Mouse (Mus musculus) heart, embryonic 11.5 days (tissue): ENCODE measurements around the gene Srsf9. TPM values are rescaled to one million over a fixed set of nuclear protein-coding genes. Genes with fewer than 3 reads are reported as not detected.
A peak's percentile ranks its signal among the peaks of the same experiment; 100 is the strongest.
"Not testable (repeated sequence)": the region's sequence is repeated elsewhere in the genome, so short reads cannot be mapped to it uniquely, and the experiment has no call there.

ENCODE experiments used
- ATAC-seq: fragments of 200-750 bp; cut with Nextera tagmentation; replicated peaks from 2 replicates; pipeline ENCODE4 v1.8.0; 2017; ENCODE audit warnings: moderate library complexity; ENCODE audit not compliant: insufficient number of reproducible peaks, low FRiP score, low TSS enrichment
- H3K27ac ChIP-seq: fragments of 300-500 bp; sonication (generic); 2 replicates; pipeline ENCODE4 v1.5.1; 2014; ENCODE audit warnings: mild to moderate bottlenecking, low read depth, low read length
- H3K27me3 ChIP-seq: fragments of 300-500 bp; sonication (generic); 2 replicates; pipeline ENCODE4 v1.6.1; 2014; ENCODE audit warnings: mild to moderate bottlenecking, low read length, mixed read lengths; ENCODE audit not compliant: control insufficient read depth, insufficient read depth
- H3K36me3 ChIP-seq: fragments of 300-500 bp; sonication (generic); 2 replicates; pipeline ENCODE4 v1.6.1; 2014; ENCODE audit warnings: mild to moderate bottlenecking, low read length, moderate library complexity, mixed read lengths; ENCODE audit not compliant: control insufficient read depth, insufficient read depth
- H3K4me1 ChIP-seq: fragments of 300-500 bp; sonication (generic); 2 replicates; pipeline ENCODE4 v1.6.1; 2014; ENCODE audit warnings: low read length; ENCODE audit not compliant: control insufficient read depth, insufficient read depth
- H3K4me2 ChIP-seq: fragments of 300-500 bp; sonication (generic); 2 replicates; pipeline ENCODE4 v1.6.1; 2014; ENCODE audit warnings: mild to moderate bottlenecking, moderate library complexity
- H3K4me3 ChIP-seq: fragments of 300-500 bp; sonication (generic); 2 replicates; pipeline ENCODE4 v1.5.1; 2014; ENCODE audit warnings: low read depth, low read length
- H3K9ac ChIP-seq: fragments of 300-500 bp; sonication (generic); 2 replicates; pipeline ENCODE4 v1.6.1; 2014; ENCODE audit warnings: mild to moderate bottlenecking, low read depth, low read length, moderate library complexity
- H3K9me3 ChIP-seq: fragments of 300-500 bp; sonication (generic); replicated peaks from 2 replicates; pipeline ENCODE4 v1.6.1; 2016; ENCODE audit warnings: low read length; ENCODE audit not compliant: control insufficient read depth
- whole genome bisulfite sequencing: fragments of 180-500 bp; shearing (Covaris S2); extraction: QIAGEN DNeasy Blood & Tissue Kit; methylation state at CpG from one replicate; pipeline ENCODE4 v1.1.7; 2014; ENCODE audit not compliant: insufficient replicate concordance; 5-methylcytosine and 5-hydroxymethylcytosine counted together
- polyA plus RNA-seq: library from polyadenylated mRNA; unstranded; fragments of >200 nt; fragmentation: Nextera tagmentation; extraction: Ambion mirVana; gene quantifications from 2 replicates; pipeline ENCODE4 v1.2.1, GENCODE M21; 2014

The Srsf9 gene
- polyA plus RNA-seq, 1 experiment from 2014 or later, result 149 TPM

DNA sequence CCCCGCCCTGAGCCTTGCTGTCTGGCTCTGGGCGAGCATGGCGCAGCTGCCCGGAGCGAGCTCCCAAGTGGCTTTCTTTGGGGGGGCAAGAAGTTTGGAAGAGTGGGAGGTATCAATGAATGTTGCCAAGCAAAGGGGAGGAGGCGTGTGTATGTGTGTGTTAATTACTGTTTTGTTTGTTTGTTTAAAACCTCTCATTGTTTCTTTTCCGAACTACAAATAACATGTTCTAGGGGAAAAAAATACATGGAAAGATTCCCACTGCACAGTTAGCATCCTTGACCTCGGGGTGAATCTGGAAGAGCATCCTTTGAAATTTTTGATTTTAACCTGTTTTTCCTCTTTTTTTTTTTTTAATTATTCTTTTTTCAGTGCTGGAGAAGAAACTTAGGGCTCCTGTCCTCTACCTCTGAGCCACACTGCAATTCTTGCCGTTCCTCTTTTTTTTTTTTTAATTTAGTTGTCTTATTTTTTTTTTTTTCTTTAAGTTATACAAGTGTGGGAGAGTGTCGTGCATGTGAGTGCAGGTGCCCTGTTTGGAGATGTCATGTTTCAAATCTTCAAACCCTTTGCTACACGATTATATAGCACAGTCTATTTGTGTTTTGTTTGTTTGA, 47.3 kb downstream of the Srsf9 start:
- H3K27ac ChIP-seq, result no peak overlapping the region
- no peak for ATAC-seq

DNA sequence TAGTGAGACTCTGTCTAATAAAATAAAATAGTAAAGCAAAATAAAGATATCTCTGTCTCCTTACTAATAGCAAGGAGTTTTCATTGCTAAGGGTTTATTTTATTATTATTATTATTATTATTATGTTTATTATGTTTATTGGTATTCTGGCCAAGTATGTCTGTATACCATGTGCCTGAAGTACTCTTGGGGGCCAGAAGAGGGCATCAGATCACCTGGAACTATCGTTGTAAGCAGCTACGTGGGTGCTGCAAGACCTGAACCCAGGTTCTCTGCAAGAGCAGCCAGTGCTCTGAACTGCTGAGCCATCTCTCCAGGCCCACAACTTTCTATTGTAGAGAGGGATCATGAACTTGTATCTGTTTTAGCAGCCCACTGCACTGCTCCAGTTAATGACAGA, 48.5 kb downstream of the Srsf9 start:
- Histone ChIP-seq H3K4me3 (no peak overlapping the region), H3K9me3 (no peaks in the 10 kb centered on the region), H3K4me1 (0 out of 2 replicates have a peak, but pooled peaks cover 2% of the 10 kb centered on the region), H3K9ac (no peak overlapping the region), H3K27ac (no peak overlapping the region), H3K27me3 (peaks cover 3% of the 10 kb centered on the region; the same call in 1 of the 2 replicates), H3K4me2 (no peak overlapping the region), H3K36me3 (no peaks in the 10 kb centered on the region)
- ATAC-seq, result no peak
- WGBS, result 54% methylated on average over 2 of the region's 2 CpGs

More for the DNA sequence above, 47.3 kb downstream of the Srsf9 start:
- H3K4me2 ChIP-seq, result peak overlapping the region; percentile 77
- H3K9me3 ChIP-seq, result no peaks in the 10 kb centered on the region
- H3K4me1 ChIP-seq, result 0 out of 2 replicates have a peak, but pooled peaks cover 2% of the 10 kb centered on the region
- peak overlapping the region; percentile 37 for H3K4me3 ChIP-seq
- peak overlapping the region; percentile 78; the same call in 1 of the 2 replicates for H3K9ac ChIP-seq
- WGBS, result 19% methylated on average over 11 of the region's 11 CpGs
- no peaks in the 10 kb centered on the region for H3K36me3 ChIP-seq
- peaks cover 3% of the 10 kb centered on the region; the same call in 1 of the 2 replicates for H3K27me3 ChIP-seq

DNA sequence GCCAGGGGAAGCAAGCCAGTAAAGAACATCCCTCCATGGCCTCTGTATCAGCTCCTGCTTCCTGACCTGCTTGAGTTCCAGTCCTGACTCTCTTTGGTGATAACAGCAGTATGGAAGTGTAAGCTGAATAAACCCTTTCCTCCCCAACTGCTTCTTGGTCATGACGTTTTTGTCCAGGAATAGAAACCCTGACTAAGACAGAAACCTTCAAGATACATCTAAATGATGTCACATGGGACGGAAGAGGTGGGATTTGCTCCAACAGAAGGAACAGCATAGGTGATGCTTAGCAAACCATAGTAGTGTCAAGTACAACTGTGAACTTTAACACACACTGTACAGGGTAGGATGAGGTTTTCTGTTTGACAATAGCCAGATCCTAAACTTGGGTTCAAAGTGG, 51.9 kb downstream of the Srsf9 start:
- not testable (repeated sequence) for H3K27ac ChIP-seq, H3K4me2 ChIP-seq, H3K9ac ChIP-seq, ATAC-seq, H3K36me3 ChIP-seq, H3K27me3 ChIP-seq, H3K4me1 ChIP-seq, H3K4me3 ChIP-seq, H3K9me3 ChIP-seq
- 64% methylated on average over 2 of the region's 2 CpGs for whole genome bisulfite sequencing

Other genes with a start within 250 kb of the Srsf9 start
- gene Gm10401, start 228.9 kb upstream of the Srsf9 start, polyA plus RNA-seq, result 19.1 and 19.2 TPM in 2 replicates
- gene Acads, start 207.8 kb upstream of the Srsf9 start, polyA plus RNA-seq, result 45.5 and 75.6 TPM in 2 replicates
- 18.9 and 21.6 TPM in 2 replicates for gene Unc119b, start 192.2 kb upstream of the Srsf9 start, polyA plus RNA-seq
- 68.9 and 77.8 TPM in 2 replicates for gene Mlec, start 169.0 kb upstream of the Srsf9 start, polyA plus RNA-seq
- gene Cabp1, start 132.8 kb upstream of the Srsf9 start, polyA plus RNA-seq, result 0.63 and 1.3 TPM in 2 replicates
- gene Pop5, start 91.3 kb upstream of the Srsf9 start, polyA plus RNA-seq, result 86.9 and 90.6 TPM in 2 replicates
- 58.0 and 77.3 TPM in 2 replicates for gene Rnf10, start 54.3 kb upstream of the Srsf9 start, polyA plus RNA-seq
- gene Coq5, start 47.5 kb upstream of the Srsf9 start, polyA plus RNA-seq, result 79.6 and 81.8 TPM in 2 replicates
- gene Dynll1, start 26.2 kb upstream of the Srsf9 start, polyA plus RNA-seq, result 1,523 and 1,540 TPM in 2 replicates
- 27.0 and 31.0 TPM in 2 replicates for gene Gatc, start 14.0 kb downstream of the Srsf9 start, polyA plus RNA-seq
- 40.4 and 43.9 TPM in 2 replicates for gene Triap1, start 14.0 kb downstream of the Srsf9 start, polyA plus RNA-seq
- gene Cox6a1, start 21.8 kb downstream of the Srsf9 start, polyA plus RNA-seq, result 1,289 and 1,331 TPM in 2 replicates
- 7.6 and 9.4 TPM in 2 replicates for gene Msi1, start 102.4 kb downstream of the Srsf9 start, polyA plus RNA-seq
- gene Pla2g1b, start 139.1 kb downstream of the Srsf9 start, polyA plus RNA-seq, result 1.0 and 1.2 TPM in 2 replicates
- gene Sirt4, start 157.5 kb downstream of the Srsf9 start, polyA plus RNA-seq, result 15.8 and 19.2 TPM in 2 replicates
- 11.7 and 14.4 TPM in 2 replicates for gene Pxn, start 179.5 kb downstream of the Srsf9 start, polyA plus RNA-seq
- gene Rplp0, start 232.3 kb downstream of the Srsf9 start, polyA plus RNA-seq, result 1,182 and 1,275 TPM in 2 replicates
- gene Gcn1l1, start 238.1 kb downstream of the Srsf9 start, polyA plus RNA-seq, result 29.7 and 33.5 TPM in 2 replicates